Mouse (Mus musculus) testis, adult 2 months (tissue): Measurements from ENCODE around the gene Oas3.

Experiments used
- CTCF ChIP-seq: fragments of 200-500 bp; IDR thresholded peaks from 2 replicates; pipeline ENCODE4 v1.5.1; 2012; ENCODE audit warnings: low read depth, mild to moderate bottlenecking, inconsistent platforms, low read length, moderate library complexity; ENCODE audit not compliant: control insufficient read depth, insufficient read depth, insufficient replicate concordance
- POLR2A ChIP-seq: fragments of 200-500 bp; IDR thresholded peaks from 2 replicates; pipeline ENCODE4 v1.6.1; 2012; ENCODE audit warnings: low read depth, mild to moderate bottlenecking, inconsistent platforms, low read length, moderate library complexity; ENCODE audit not compliant: control insufficient read depth

DNA sequence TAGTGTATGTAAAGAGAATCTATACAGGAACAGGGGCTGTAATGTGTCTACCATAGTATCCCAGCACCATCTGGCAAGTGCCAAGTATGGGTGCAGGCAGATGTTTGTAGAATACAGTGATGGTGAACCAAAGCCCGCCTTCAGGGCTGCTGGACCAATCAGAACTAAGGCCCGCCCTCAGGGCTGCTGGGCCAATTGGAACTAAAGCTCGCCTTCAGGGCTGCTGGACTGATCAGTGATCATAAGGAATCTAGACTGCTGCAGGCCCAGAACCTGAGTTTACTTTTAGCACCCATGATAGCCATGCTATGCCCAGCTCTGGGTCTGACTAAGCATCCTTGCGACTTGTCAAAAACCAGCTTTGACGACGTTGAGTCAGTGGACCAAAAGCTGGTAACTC lies 15.6 kb downstream of the Oas3 start:
- TF ChIP-seq POLR2A: no peak
- TF ChIP-seq CTCF: no peak
